Mouse (Mus musculus): ENCODE data around the gene Ublcp1.

DNA sequence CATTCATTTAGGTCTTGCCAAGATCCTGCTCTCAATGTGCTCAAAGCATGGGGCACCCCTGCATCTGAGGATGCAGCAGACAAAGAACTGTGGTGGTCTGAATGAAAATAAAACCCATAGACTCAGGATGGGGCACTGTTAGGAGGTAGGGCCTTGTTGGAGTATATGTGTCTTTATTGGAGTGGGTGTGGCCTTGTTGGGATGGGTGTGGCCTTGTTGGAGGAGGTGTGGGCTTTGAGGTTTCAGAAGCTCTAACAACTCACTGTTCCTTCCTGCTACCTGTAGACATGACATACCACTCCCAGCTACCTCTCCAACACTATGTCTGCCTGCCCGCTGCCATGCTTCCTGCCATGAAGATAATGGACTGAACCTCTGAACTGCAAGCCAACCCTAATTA lies 18.8 kb upstream of the Ublcp1 start:
- TF ChIP-seq POLR2A (IDR thresholded peaks at IDR 0.05; ENCODE audit: low read depth, low read length) (no peak), CTCF (IDR thresholded peaks at IDR 0.05; ENCODE audit: extremely low read depth, insufficient read depth, insufficient read length, insufficient replicate concordance) (no peak)

Data from spleen, adult 2 months (tissue).